Mouse (Mus musculus) forebrain, embryonic 16.5 days (tissue): ENCODE measurements around the gene Kit. TPM values are rescaled to one million over a fixed set of nuclear protein-coding genes. Genes with fewer than 3 reads are reported as not detected.

Source experiments
- ATAC-seq: fragments of 200-750 bp; cut with Nextera tagmentation; 2 replicates; pipeline ENCODE4 v1.8.0; 2017; ENCODE audit warnings: mild to moderate bottlenecking, moderate library complexity
- H3K27ac ChIP-seq: fragments of 300-500 bp; sonication (generic); 2 replicates; pipeline ENCODE4 v1.5.1; 2014; ENCODE audit warnings: low read length, control low read depth
- H3K27me3 ChIP-seq: fragments of 300-500 bp; sonication (generic); replicated peaks from 2 replicates; pipeline ENCODE4 v1.6.1; 2014; ENCODE audit warnings: low read length; ENCODE audit not compliant: control insufficient read depth, insufficient read depth
- H3K36me3 ChIP-seq: fragments of 300-500 bp; sonication (generic); 2 replicates; pipeline ENCODE4 v1.6.1; 2014; ENCODE audit not compliant: control insufficient read depth, insufficient read depth
- H3K4me1 ChIP-seq: fragments of 300-500 bp; sonication (generic); replicated peaks from 2 replicates; pipeline ENCODE4 v1.6.1; 2014; ENCODE audit warnings: low read length; ENCODE audit not compliant: control insufficient read depth, insufficient read depth
- H3K4me2 ChIP-seq: fragments of 300-500 bp; sonication (generic); 2 replicates; pipeline ENCODE4 v1.6.1; 2014; ENCODE audit warnings: mild to moderate bottlenecking, low read length, control low read depth
- H3K4me3 ChIP-seq: fragments of 300-500 bp; sonication (generic); replicated peaks from 2 replicates; pipeline ENCODE4 v1.5.1; 2014; ENCODE audit warnings: mild to moderate bottlenecking, low read length, control low read depth
- H3K9ac ChIP-seq: fragments of 300-500 bp; sonication (generic); replicated peaks from 2 replicates; pipeline ENCODE4 v1.6.1; 2014; ENCODE audit warnings: low read depth, low read length, control low read depth
- H3K9me3 ChIP-seq: fragments of 300-500 bp; sonication (generic); 2 replicates; pipeline ENCODE4 v1.6.1; 2016; ENCODE audit warnings: low read length; ENCODE audit not compliant: control insufficient read depth
- WGBS: fragments of 180-500 bp; shearing (Covaris S2); extraction: QIAGEN DNeasy Blood & Tissue Kit; methylation state at CpG from one replicate; pipeline ENCODE4 v1.1.7; 2014; 5-methylcytosine and 5-hydroxymethylcytosine counted together
- polyA plus RNA-seq: library from polyadenylated mRNA; unstranded; fragments of >200 nt; fragmentation: Nextera tagmentation; extraction: Ambion mirVana; gene quantifications from 2 replicates; pipeline ENCODE4 v1.2.1, GENCODE M21; 2015

The Kit gene
- polyA plus RNA-seq, 1 experiment from 2014 or later: 41.9 TPM

DNA sequence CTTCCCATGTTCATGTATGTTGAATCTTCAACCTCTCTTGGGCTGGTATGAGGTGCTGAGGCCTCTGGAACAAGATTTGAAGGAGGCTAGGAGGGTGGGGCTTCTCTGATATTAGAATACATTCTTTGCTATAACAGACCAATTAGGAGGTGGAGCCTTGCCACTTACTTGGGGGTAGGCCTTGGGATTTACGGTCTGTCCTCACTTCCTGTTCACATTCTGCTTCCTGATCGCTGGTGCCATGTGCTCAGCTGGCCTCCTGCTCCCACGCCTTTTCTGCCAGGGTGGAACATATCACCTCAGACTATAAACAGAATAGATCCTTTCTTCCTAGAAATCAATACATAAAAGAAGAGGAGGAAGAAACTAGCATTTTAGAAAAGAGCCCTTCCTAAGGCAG is 105.2 kb downstream of the Kit start:
- no peaks in the 10 kb centered on the region for H3K4me1 ChIP-seq
- H3K9ac ChIP-seq: no peak overlapping the region
- H3K9me3 ChIP-seq: no peaks in the 10 kb centered on the region
- no peak overlapping the region for H3K27ac ChIP-seq
- no peak overlapping the region for H3K4me2 ChIP-seq
- H3K27me3 ChIP-seq: no peaks in the 10 kb centered on the region
- ATAC-seq: no peak
- no peak overlapping the region for H3K4me3 ChIP-seq
- WGBS: 90% methylated on average over 3 of the region's 3 CpGs
- H3K36me3 ChIP-seq: no peaks in the 10 kb centered on the region

DNA sequence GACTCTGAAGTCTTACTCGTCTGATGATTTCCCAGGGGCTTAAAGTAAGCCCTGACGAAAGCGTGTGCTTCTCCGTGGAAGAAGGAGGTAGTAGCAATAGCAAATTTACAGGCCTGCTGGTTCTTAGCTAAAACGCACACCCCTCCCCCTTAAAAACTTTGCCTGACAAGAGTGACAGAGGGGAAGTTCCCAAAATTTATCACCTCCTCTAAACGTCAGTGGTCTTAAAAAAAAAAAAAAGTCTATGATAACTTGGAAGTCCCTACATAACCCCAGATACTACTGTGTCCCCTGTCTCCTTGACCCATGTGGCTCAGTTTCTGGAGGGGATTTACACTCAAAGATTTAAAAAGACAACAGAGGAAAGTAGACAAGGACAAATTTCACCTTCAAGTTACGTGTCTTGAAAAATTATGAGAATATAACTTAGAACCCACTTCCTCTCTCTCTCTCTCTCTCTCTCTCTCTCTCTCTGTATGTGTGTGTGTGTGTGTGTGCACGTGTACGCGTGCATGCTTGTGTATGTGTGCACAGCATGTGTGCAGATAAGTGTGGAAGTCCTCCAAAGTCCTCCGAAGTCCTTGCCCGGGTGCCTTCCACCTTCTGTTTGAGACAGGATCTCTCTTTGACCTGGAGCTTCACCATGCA is 120.6 kb downstream of the Kit start:
- Histone ChIP-seq H3K36me3 (no peaks in the 10 kb centered on the region), H3K27ac (no peak overlapping the region)

DNA sequence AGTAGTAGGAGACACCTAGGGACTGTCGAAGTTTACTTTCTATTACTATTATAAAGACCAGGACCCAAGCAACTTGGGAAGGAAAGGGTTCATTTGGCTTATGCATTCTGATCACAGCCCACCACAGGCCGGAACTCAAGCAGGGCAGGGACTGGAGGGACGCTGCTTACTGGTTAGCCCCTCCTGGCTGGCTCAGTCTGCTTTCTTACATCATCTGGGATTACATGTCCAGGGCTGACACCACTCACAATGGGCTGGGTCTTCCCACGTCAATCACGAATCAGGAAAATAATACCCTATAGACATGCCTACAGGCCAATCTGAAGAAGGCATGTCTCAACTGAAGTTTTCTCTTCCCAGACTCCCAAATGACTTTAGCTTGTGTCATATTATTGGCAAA is 122.2 kb downstream of the Kit start:
- 44% methylated on average over 5 of the region's 5 CpGs for WGBS
- H3K27me3 ChIP-seq: no peaks in the 10 kb centered on the region
- H3K4me2 ChIP-seq: no peak overlapping the region
- no peak overlapping the region for H3K9ac ChIP-seq
- no peaks in the 10 kb centered on the region for H3K36me3 ChIP-seq
- no peak overlapping the region for H3K27ac ChIP-seq
- H3K4me3 ChIP-seq: no peak overlapping the region
- no peaks in the 10 kb centered on the region for H3K9me3 ChIP-seq
- no peak for ATAC-seq
- peaks cover 6% of the 10 kb centered on the region for H3K4me1 ChIP-seq

More for the DNA sequence above, 120.6 kb downstream of the Kit start:
- Histone ChIP-seq H3K27me3 (no peaks in the 10 kb centered on the region), H3K4me3 (no peak overlapping the region), H3K4me2 (no peak overlapping the region), H3K9ac (no peak overlapping the region), H3K9me3 (no peaks in the 10 kb centered on the region), H3K4me1 (peaks cover 6% of the 10 kb centered on the region)
- no peak for ATAC-seq
- WGBS: 91% methylated on average over 12 of the region's 12 CpGs

DNA sequence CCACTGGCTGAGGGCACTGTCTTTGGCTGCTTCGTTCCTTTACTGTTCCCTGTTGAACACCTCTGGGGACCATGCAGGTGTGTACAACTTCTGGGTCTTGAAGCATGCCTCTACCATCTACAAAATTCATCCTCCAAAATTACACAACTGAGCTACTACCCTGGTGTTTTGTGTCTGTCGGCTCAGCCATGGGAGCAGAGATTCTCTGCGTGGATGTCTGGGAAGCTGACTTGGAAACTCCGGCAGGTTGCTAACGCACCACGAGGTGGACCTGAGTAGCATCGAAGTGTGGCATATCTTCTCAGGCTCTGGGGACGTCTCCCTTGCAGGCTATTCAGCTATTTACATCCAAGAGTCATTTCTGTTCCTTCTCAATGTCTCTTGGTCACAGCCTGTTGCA is 123.8 kb downstream of the Kit start:
- 92% methylated on average over 8 of the region's 8 CpGs for WGBS
- no peak overlapping the region for H3K9ac ChIP-seq
- no peaks in the 10 kb centered on the region for H3K9me3 ChIP-seq
- no peak for ATAC-seq
- no peaks in the 10 kb centered on the region for H3K36me3 ChIP-seq
- H3K4me2 ChIP-seq: no peak overlapping the region
- H3K4me1 ChIP-seq: peaks cover 6% of the 10 kb centered on the region
- H3K4me3 ChIP-seq: no peak overlapping the region
- H3K27me3 ChIP-seq: no peaks in the 10 kb centered on the region
- H3K27ac ChIP-seq: no peak overlapping the region

DNA sequence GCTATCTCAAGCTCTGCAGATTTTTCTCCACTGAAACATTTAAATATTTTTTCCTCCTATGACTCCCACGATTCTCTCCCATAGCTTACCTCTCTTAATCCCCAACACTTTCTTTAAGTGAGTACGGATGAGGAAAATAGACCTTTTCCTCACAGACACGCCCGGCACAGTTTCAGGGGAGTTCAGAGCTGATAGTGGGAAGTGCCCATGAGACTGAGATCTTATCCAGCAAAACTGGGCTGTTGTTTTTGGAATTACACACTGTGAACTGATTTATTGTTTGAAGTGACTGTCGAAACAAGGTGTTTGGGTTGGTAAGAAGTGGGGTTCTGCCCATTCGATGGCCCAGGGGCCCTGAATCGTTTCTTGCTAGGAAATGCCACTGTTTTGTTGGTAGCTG is 124.4 kb downstream of the Kit start:
- no peaks in the 10 kb centered on the region for H3K9me3 ChIP-seq
- no peak overlapping the region for H3K4me3 ChIP-seq
- WGBS: 64% methylated on average over 7 of the region's 7 CpGs
- H3K4me1 ChIP-seq: peaks cover 6% of the 10 kb centered on the region
- H3K27me3 ChIP-seq: no peaks in the 10 kb centered on the region
- ATAC-seq: no peak
- H3K9ac ChIP-seq: no peak overlapping the region
- no peak overlapping the region for H3K4me2 ChIP-seq
- H3K27ac ChIP-seq: no peak overlapping the region
- no peaks in the 10 kb centered on the region for H3K36me3 ChIP-seq

DNA sequence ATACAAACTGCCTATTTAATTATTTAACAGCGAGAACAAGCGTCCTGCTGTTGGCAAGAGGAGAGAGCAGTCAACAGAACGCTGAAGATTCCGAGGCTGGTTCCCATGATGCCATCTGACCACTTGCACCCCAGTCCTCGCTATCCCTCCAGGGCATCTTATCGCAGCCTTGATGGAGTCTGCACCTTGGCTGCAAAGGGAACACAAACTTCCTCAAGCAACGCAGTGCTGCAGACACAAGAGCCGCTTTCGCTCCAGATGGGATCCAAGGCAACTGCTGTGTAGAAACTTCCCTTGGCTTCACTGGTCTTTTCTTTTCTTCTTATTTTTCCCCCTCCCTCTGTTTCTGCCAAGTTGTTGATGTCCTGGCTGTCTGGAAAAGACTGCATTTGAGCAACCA is 124.8 kb downstream of the Kit start:
- no peak overlapping the region for H3K4me3 ChIP-seq
- H3K27me3 ChIP-seq: no peaks in the 10 kb centered on the region
- H3K27ac ChIP-seq: no peak overlapping the region
- ATAC-seq: peak; percentile 75
- WGBS: 36% methylated on average over 9 of the region's 9 CpGs
- H3K4me2 ChIP-seq: 0 out of 2 replicates have a peak overlapping the region, but pooled peaks have one; percentile 12
- H3K36me3 ChIP-seq: no peaks in the 10 kb centered on the region
- H3K9ac ChIP-seq: no peak overlapping the region
- H3K9me3 ChIP-seq: no peaks in the 10 kb centered on the region
- H3K4me1 ChIP-seq: peaks cover 6% of the 10 kb centered on the region

DNA sequence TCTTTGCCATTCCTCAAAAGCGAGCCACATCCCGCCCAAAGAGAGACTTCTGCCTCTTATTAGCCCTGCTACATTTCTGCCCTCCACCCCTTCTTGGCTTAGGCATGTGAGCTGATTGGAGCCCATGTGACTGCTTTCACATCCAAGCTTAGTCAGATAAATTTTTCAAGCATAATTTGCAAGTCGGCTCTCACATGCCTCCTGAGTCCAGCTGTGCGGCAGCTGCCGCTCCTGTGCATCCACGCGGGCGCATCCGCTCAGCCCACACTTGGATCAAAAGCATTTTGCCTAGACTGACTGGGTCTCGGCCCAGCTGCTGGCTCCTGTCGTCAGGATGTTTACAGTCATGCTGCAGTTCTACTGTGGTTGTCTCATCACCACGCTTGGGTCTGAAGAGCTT is 126.9 kb downstream of the Kit start:
- no peak overlapping the region for H3K9ac ChIP-seq
- ATAC-seq: 0 out of 2 replicates have a peak, but pooled peaks have one; percentile 31

DNA sequence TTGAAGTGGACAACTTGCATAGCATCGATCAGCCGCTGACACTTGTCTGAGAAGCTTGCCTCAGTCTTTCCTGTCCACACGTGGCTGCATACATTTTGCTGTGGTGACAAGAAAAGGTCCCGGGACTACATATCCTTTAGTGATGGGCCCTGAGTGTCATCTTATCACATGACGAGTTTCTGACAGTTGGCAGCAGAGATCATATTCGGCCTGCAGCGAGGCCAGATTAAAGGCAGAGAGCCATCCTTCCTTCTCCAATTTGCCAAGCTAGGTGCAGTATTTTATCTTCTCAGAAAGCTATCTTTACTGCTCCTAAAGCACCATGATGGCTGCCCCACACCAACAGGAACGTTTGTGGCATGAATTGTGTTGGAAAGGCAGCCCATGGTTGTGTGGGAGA is 127.4 kb downstream of the Kit start:
- WGBS: 93% methylated on average over 8 of the region's 8 CpGs
- no peaks in the 10 kb centered on the region for H3K27me3 ChIP-seq

More for the DNA sequence above, 126.9 kb downstream of the Kit start:
- Histone ChIP-seq H3K27me3 (no peaks in the 10 kb centered on the region), H3K4me1 (peaks cover 6% of the 10 kb centered on the region), H3K27ac (no peak overlapping the region), H3K9me3 (no peaks in the 10 kb centered on the region), H3K4me3 (no peak overlapping the region), H3K36me3 (no peaks in the 10 kb centered on the region), H3K4me2 (no peak overlapping the region)
- WGBS: 85% methylated on average over 12 of the region's 12 CpGs

DNA sequence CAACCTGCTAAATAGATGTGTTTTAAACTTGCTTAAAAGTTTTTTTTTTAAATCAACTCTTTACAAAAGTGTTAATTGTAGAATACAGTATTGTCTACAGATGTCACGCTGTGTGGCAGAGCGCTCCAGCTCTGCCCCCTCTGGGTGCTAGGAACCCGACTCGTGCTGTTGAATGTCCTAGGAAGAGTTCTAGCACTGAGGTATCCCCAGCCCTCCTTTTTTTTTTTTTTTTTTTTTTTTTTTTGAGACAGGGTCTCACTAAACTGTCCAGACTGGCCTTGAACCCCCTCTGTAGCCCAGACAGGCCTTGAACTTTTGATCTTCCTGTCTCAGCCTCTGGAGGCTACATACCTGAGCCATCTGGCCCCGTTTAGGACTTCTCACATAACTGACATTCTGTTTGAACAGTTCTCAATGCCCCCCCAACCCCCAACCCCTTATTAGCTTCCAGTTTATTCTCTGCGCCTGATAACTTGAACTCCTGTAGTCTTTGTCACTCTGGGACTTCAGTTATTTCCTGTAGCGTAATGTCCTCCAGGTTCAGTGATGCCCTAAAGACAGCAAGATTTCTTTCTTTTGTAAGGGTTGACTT is 130.0 kb downstream of the Kit start:
- Histone ChIP-seq H3K9me3 (no peaks in the 10 kb centered on the region), H3K9ac (no peak overlapping the region), H3K27me3 (no peaks in the 10 kb centered on the region), H3K4me1 (peaks cover 2% of the 10 kb centered on the region; the same call in 1 of the 2 replicates), H3K4me2 (no peak overlapping the region), H3K36me3 (no peaks in the 10 kb centered on the region), H3K4me3 (no peak overlapping the region), H3K27ac (no peak overlapping the region)
- WGBS: 84% methylated on average over 7 of the region's 7 CpGs
- ATAC-seq: no peak

More for the DNA sequence above, 127.4 kb downstream of the Kit start:
- Histone ChIP-seq H3K4me2 (no peak overlapping the region), H3K27ac (no peak overlapping the region), H3K9me3 (no peaks in the 10 kb centered on the region), H3K9ac (no peak overlapping the region), H3K4me3 (no peak overlapping the region), H3K36me3 (no peaks in the 10 kb centered on the region), H3K4me1 (peaks cover 6% of the 10 kb centered on the region)
- ATAC-seq: no peak
